Mouse (Mus musculus) E14TG2a.4 (cell line): ENCODE data around the gene Defa36.
"Not testable (repeated sequence)": the region's sequence is repeated elsewhere in the genome, so short reads cannot be mapped to it uniquely, and the experiment has no call there.

Experiments
- H3K27me3 ChIP-seq: 2 replicates; pipeline ENCODE4 v1.6.1; 2014; ENCODE audit warnings: low read length, control low read depth; ENCODE audit not compliant: insufficient read depth
- H3K36me3 ChIP-seq: 2 replicates; pipeline ENCODE4 v1.6.1; 2014; ENCODE audit warnings: low read length, control low read depth; ENCODE audit not compliant: insufficient read depth
- H3K4me1 ChIP-seq: replicated peaks from 2 replicates; pipeline ENCODE4 v1.6.1; 2014; ENCODE audit warnings: low read depth, low read length, control low read depth
- H3K4me3 ChIP-seq: replicated peaks from 2 replicates; pipeline ENCODE4 v1.5.1; 2014; ENCODE audit warnings: mild to moderate bottlenecking, low read length
- H3K9me3 ChIP-seq: 2 replicates; pipeline ENCODE4 v1.6.1; 2014; ENCODE audit warnings: low read length, control low read depth

Gene Defa36

GRCm38 (mm10) chr8:21427111-21427510, at the start of gene Defa36:
Gene Defa36 (plus strand): TSS chr8:21427411.
- H3K9me3 ChIP-seq, H3K4me1 ChIP-seq, H3K36me3 ChIP-seq, H3K4me3 ChIP-seq, H3K27me3 ChIP-seq: not testable (repeated sequence)

- H3K4me3 ChIP-seq, H3K27me3 ChIP-seq, H3K36me3 ChIP-seq, H3K4me1 ChIP-seq, H3K9me3 ChIP-seq: not testable (repeated sequence)
These were observed 49.0 kb upstream of the Defa36 start, which contains the start of gene Defa2 for GRCm38 (mm10) chr8:21378215-21378614. Gene Defa2 (plus strand): TSS chr8:21378515.

- H3K4me3 ChIP-seq, H3K4me1 ChIP-seq, H3K27me3 ChIP-seq, H3K36me3 ChIP-seq, H3K9me3 ChIP-seq: not testable (repeated sequence)
These were observed 35.7 kb upstream of the Defa36 start, which contains the start of gene Defa33 for GRCm38 (mm10) chr8:21391511-21391910. Gene Defa33 (plus strand): TSS chr8:21391811.

- H3K9me3 ChIP-seq, H3K4me3 ChIP-seq, H3K27me3 ChIP-seq, H3K36me3 ChIP-seq, H3K4me1 ChIP-seq: not testable (repeated sequence)
These were observed 29.2 kb downstream of the Defa36 start, which contains the start of gene Gm7849 for GRCm38 (mm10) chr8:21456460-21456859. Gene Gm7849 (minus strand): TSS chr8:21456560.
